Mouse (Mus musculus): ENCODE data around the gene Fndc5. TPM values are rescaled to one million over a fixed set of nuclear protein-coding genes. Genes with fewer than 3 reads are reported as not detected.

Gene Fndc5
- polyA plus RNA-seq (2011; ENCODE audit: insufficient read depth, insufficient read length, low replicate concordance, missing spikeins) = 2.7 TPM in 1 of 2 replicates, not detected in the other

GRCm38 (mm10) chr4:129136579-129137391, at the start of gene Fndc5:
Fndc5 (plus strand) TSS chr4:129136999.
- TF ChIP-seq POLR2A (IDR thresholded peaks at IDR 0.05; ENCODE audit: borderline replicate concordance, control insufficient read depth, low read depth, low read length) (no peak), CTCF (IDR thresholded peaks at IDR 0.05; ENCODE audit: control insufficient read depth, insufficient read depth, low read length) (no peak)
- Histone ChIP-seq H3K4me3 (replicated peaks; ENCODE audit: control insufficient read depth, low read depth, low read length) (no peak within 1 kb of the TSS), H3K4me1 (ENCODE audit: control insufficient read depth, insufficient read depth, low read length) (no peaks in the 10 kb centered on the region; the same call in 1 of the 2 replicates), H3K27ac (ENCODE audit: control insufficient read depth, insufficient read depth, low read depth, low read length, poor library complexity) (no peak within 1 kb of the TSS)
- WGBS = 10% methylated on average over 75 of the region's 80 CpGs

GRCm38 (mm10) chr4:129087850-129088249, 48.9 kb upstream of the Fndc5 start:
- Histone ChIP-seq H3K4me1 (ENCODE audit: control insufficient read depth, insufficient read depth, low read length) (no peaks in the 10 kb centered on the region), H3K27ac (ENCODE audit: control insufficient read depth, insufficient read depth, low read depth, low read length, poor library complexity) (no peak overlapping the region), H3K4me3 (replicated peaks; ENCODE audit: control insufficient read depth, low read depth, low read length) (no peak overlapping the region)
- 79% methylated on average over 5 of the region's 5 CpGs for WGBS
- no peak for TF ChIP-seq CTCF (IDR thresholded peaks at IDR 0.05; ENCODE audit: control insufficient read depth, insufficient read depth, low read length)
- TF ChIP-seq POLR2A (IDR thresholded peaks at IDR 0.05; ENCODE audit: borderline replicate concordance, control insufficient read depth, low read depth, low read length) = no peak

GRCm38 (mm10) chr4:129095276-129095675, 41.5 kb upstream of the Fndc5 start:
- WGBS = 32% methylated on average over 15 of the region's 15 CpGs
- H3K4me3 ChIP-seq (replicated peaks; ENCODE audit: control insufficient read depth, low read depth, low read length) = no peak overlapping the region
- no peaks in the 10 kb centered on the region for H3K4me1 ChIP-seq (ENCODE audit: control insufficient read depth, insufficient read depth, low read length)
- no peak for TF ChIP-seq CTCF (IDR thresholded peaks at IDR 0.05; ENCODE audit: control insufficient read depth, insufficient read depth, low read length)
- TF ChIP-seq POLR2A (IDR thresholded peaks at IDR 0.05; ENCODE audit: borderline replicate concordance, control insufficient read depth, low read depth, low read length) = no peak
- H3K27ac ChIP-seq (ENCODE audit: control insufficient read depth, insufficient read depth, low read depth, low read length, poor library complexity) = no peak overlapping the region

- WGBS = 77% methylated on average over 7 of the region's 7 CpGs
- Histone ChIP-seq H3K4me1 (ENCODE audit: control insufficient read depth, insufficient read depth, low read length) (no peaks in the 10 kb centered on the region), H3K27ac (ENCODE audit: control insufficient read depth, insufficient read depth, low read depth, low read length, poor library complexity) (no peak overlapping the region), H3K4me3 (replicated peaks; ENCODE audit: control insufficient read depth, low read depth, low read length) (no peak overlapping the region)
- TF ChIP-seq POLR2A (IDR thresholded peaks at IDR 0.05; ENCODE audit: borderline replicate concordance, control insufficient read depth, low read depth, low read length) (no peak), CTCF (IDR thresholded peaks at IDR 0.05; ENCODE audit: control insufficient read depth, insufficient read depth, low read length) (no peak)
Observed at GRCm38 (mm10) chr4:129097006-129097405, 39.8 kb upstream of the Fndc5 start.

GRCm38 (mm10) chr4:129102133-129102829, 34.5 kb upstream of the Fndc5 start:
- no peak overlapping the region for H3K4me3 ChIP-seq (replicated peaks; ENCODE audit: control insufficient read depth, low read depth, low read length)
- no peaks in the 10 kb centered on the region for H3K4me1 ChIP-seq (ENCODE audit: control insufficient read depth, insufficient read depth, low read length)
- TF ChIP-seq CTCF (IDR thresholded peaks at IDR 0.05; ENCODE audit: control insufficient read depth, insufficient read depth, low read length) (no peak), POLR2A (IDR thresholded peaks at IDR 0.05; ENCODE audit: borderline replicate concordance, control insufficient read depth, low read depth, low read length) (no peak)
- WGBS = 71% methylated on average over 14 of the region's 14 CpGs
- no peak overlapping the region for H3K27ac ChIP-seq (ENCODE audit: control insufficient read depth, insufficient read depth, low read depth, low read length, poor library complexity)

- Histone ChIP-seq H3K27ac (ENCODE audit: control insufficient read depth, insufficient read depth, low read depth, low read length, poor library complexity) (no peak within 1 kb of the TSS), H3K4me3 (replicated peaks; ENCODE audit: control insufficient read depth, low read depth, low read length) (no peak within 1 kb of the TSS), H3K4me1 (ENCODE audit: control insufficient read depth, insufficient read depth, low read length) (no peaks in the 10 kb centered on the region)
- TF ChIP-seq CTCF (IDR thresholded peaks at IDR 0.05; ENCODE audit: control insufficient read depth, insufficient read depth, low read length) = no peak
- TF ChIP-seq POLR2A (IDR thresholded peaks at IDR 0.05; ENCODE audit: borderline replicate concordance, control insufficient read depth, low read depth, low read length) = no peak
- WGBS = 5% methylated on average over 40 of the region's 40 CpGs
Observed at GRCm38 (mm10) chr4:129105356-129105755, 31.4 kb upstream of the Fndc5 start, which contains the start of gene Tmem54. Tmem54 (plus strand) TSS chr4:129105548.

- H3K4me1 ChIP-seq (ENCODE audit: control insufficient read depth, insufficient read depth, low read length) = no peaks in the 10 kb centered on the region
- whole genome bisulfite sequencing = 38% methylated on average over 9 of the region's 9 CpGs
- no peak overlapping the region for H3K4me3 ChIP-seq (replicated peaks; ENCODE audit: control insufficient read depth, low read depth, low read length)
- H3K27ac ChIP-seq (ENCODE audit: control insufficient read depth, insufficient read depth, low read depth, low read length, poor library complexity) = no peak overlapping the region
- TF ChIP-seq POLR2A (IDR thresholded peaks at IDR 0.05; ENCODE audit: borderline replicate concordance, control insufficient read depth, low read depth, low read length) = no peak
- no peak for TF ChIP-seq CTCF (IDR thresholded peaks at IDR 0.05; ENCODE audit: control insufficient read depth, insufficient read depth, low read length)
Observed at GRCm38 (mm10) chr4:129106073-129106472, 30.7 kb upstream of the Fndc5 start.

- 41% methylated on average over 10 of the region's 10 CpGs for WGBS
- H3K4me3 ChIP-seq (replicated peaks; ENCODE audit: control insufficient read depth, low read depth, low read length) = no peak overlapping the region
- H3K4me1 ChIP-seq (ENCODE audit: control insufficient read depth, insufficient read depth, low read length) = no peaks in the 10 kb centered on the region
- H3K27ac ChIP-seq (ENCODE audit: control insufficient read depth, insufficient read depth, low read depth, low read length, poor library complexity) = no peak overlapping the region
- no peak for TF ChIP-seq CTCF (IDR thresholded peaks at IDR 0.05; ENCODE audit: control insufficient read depth, insufficient read depth, low read length)
Observed at GRCm38 (mm10) chr4:129107348-129107899, 29.4 kb upstream of the Fndc5 start.
